Mouse (Mus musculus) WW6 (cell line): Measurements from ENCODE around the gene Thbd.

ENCODE experiments used
- DNase-seq: peaks from one replicate; pipeline ENCODE4 v3.0.0-alpha.2; 2013; ENCODE audit warnings: low read depth, low spot score

Gene Thbd

DNA sequence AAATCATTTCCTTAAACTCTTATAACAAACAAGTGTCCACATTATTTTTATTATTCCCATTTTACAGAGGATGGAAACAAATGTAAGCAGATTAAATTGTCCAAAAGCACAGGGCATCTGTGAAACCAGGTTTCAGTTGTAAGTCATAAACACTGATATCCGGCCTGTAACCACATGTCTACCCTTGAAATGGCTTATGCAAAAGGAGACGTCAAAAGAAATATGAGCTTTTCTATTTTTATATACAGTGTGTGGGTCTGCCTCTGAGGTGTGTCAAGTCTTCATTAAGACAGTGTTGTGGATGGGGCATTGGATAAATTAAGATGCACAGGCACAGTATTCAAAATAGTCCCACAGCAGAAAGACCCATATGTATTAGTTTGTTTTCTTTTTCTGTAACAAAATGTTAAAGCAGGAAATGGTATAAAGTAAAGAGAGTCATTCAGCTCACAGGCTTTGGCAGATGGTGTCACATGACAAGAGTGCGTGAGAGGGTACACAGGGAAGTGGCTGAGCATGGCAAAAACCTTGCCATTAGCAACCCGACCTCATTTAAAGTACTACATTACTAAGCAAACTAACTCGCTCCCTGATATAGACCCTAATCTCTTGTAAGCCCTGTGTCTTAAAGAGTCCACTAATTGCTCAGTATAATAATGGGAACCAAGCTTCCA, 17.9 kb upstream of the Thbd start:
- DNase-seq = no peak

DNA sequence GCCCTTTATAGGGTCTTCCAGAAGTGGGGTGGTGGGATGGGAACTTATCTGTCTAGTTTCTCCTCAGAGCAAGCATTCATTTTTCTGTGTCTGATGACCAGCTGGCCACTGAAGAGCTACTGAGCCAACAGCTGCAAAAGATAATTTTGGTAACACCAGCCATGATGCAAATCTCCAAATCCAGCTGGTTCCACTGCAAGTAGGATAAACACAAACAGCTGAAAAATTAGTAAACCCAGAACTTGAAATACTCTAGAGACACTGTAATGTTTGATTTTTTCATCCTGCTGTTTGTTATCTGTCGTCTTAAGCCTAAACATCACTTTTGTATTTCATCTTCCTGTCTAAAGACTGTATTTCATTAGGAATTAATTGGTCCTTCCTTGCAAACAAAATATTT, 13.7 kb upstream of the Thbd start:
- DNase-seq = no peak

DNA sequence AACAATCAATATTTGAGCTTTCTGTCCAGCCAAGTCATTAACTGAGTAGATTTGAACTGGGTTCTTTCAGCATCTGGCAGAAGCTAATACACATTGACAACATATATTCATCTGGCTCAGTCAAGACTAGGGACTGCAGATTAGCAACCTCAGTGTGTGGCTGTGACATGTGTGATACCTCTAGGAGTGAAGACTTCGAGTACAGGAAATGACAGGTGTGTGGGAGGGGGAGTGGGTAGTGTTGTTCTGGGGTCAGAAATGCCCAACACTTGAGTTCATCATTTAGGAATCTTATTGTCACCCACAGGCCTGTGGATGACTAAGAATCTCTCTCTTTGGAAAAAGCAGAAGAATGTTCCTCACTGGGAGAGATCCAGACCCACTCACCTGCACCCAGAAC, 13.1 kb upstream of the Thbd start:
- DNase-seq = no peak

DNA sequence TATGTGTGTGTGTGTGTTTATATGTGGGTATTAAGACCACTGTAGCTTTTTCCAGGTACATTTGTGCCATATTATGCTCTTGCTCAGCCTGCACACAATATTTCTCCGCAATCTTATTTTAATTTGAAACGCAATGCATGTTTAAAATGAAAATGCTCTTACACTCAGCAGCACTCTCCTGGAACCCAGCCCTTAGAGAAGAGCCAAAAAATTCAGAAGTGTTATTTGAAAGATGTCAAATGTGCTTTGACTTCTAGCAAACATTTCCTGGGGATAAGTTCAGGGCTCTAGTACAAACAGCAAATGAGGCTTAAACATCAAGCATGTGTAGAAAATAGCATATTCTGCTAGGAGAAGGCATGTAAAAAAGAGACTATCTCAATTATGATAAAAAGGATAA, 11.8 kb upstream of the Thbd start:
- no peak for DNase-seq

DNA sequence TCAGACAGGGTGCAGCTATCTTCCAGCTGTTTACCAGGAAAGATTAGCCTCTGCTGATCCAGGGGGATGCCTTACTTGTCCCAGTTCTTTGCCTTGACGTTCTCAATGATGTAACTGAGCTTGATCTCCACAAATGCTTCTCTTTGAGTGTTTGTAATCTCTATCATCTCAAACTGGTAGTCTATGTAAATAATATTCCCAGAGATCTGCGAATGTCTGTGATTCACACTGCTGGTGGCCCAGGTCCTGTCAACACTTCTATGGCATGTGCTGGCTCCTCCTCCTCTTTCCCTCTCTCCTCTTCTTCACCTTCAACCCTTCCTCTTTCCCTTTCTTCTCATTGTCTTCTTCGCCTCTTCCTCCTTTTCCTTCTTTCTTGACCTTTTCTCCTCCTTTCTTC, 11.2 kb upstream of the Thbd start:
- no peak for DNase-seq

DNA sequence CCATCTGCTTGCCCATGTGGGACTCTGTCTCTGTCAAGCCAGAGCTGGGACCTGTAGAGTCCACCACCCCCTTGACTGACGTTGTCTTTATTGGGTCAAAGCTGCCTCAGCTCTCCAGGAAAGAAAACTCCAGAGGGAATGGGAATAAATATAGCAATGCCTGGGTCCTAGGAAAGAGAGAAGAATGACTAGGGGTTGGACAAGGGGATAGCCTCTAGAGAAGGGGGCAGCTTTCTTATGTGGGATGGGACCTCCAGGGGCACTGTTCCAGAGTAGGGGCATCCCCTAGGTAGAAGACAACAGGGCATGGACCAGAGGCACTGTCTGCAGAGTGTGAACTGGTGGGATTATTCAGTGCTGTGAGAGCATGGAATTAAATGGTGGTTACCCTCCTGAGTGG, 1.8 kb upstream of the Thbd start:
- no peak for DNase-seq

DNA sequence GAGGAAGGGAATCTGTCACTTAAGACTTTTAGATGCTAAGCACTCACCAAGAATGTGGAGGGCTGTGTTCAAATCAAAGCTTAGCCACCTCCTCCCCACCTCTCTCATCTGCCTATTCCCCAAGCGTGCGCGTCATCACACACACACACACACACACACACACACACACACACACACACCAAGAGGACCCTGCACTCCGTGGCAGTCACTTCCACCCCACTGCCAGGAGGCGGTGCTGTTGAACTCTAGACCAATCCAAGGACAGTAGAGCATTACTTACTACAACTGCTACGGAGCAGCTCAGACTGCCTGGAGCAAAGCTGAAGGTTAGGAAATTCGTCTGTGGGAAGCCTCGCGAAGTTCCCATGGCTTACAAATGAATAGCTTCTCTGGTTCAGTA, 1.2 kb upstream of the Thbd start:
- no peak for DNase-seq

DNA sequence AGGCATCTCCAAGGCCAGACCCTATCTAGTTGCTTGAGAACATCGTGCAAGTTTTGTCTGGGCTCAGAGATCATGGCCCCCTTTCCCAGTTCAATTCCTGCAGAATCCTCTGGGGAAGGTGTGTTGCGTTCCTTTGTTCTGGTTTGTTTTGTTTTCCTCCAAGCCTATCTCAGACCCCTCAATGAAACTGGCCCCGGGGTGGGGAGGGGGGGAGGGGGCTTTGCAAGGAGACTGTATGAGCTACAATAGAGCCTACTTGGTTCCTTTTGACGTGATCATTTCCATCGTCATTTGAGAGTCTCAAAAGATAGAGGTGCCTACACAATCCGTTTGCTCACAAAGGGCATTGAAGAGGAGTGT, 753 bp upstream of the Thbd start:
- DNase-seq = no peak

DNA sequence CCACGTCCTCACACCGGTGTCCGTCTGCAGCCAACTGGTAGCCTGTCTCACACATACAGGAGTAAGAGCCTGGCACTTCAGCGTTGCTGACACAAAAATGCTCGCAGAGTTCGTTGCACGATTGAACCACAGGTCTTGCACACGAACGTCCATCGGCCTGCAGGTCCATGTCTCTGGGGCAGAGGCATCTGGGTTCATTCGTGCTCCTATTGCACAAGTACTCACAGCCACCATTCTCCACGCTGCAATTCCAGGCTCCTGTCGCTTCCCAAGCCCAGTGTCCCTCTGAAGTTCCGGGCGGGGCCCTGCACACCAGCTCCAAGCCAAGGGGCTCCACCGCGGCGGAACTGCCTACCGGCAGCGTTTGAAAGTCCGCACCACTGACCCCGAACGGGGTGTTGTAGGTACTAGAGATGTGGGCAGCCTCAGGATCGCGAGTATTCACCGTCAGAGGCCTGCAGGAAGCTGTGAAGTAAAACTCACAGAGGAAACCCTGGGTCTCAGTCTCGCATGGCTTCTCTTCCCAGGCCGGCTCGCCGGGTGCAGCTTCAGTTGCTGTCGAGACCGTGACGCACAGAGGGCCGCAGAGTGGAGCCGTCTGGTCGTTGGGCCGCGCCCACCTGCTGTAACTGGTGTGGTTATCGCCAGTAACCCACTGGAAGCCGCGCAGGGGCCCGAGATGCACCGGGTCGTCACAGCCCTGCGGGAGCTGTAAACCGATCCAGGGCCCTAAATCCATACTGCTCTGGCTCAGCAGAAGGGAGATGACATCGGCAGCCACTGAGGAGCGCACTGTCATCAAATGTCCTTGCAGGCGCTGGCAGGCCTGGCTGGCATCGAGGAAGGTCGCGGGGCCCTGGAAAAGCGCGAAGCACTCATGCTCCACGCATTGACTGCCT, 768 bp downstream of the Thbd start:
- DNase-seq = no peak

DNA sequence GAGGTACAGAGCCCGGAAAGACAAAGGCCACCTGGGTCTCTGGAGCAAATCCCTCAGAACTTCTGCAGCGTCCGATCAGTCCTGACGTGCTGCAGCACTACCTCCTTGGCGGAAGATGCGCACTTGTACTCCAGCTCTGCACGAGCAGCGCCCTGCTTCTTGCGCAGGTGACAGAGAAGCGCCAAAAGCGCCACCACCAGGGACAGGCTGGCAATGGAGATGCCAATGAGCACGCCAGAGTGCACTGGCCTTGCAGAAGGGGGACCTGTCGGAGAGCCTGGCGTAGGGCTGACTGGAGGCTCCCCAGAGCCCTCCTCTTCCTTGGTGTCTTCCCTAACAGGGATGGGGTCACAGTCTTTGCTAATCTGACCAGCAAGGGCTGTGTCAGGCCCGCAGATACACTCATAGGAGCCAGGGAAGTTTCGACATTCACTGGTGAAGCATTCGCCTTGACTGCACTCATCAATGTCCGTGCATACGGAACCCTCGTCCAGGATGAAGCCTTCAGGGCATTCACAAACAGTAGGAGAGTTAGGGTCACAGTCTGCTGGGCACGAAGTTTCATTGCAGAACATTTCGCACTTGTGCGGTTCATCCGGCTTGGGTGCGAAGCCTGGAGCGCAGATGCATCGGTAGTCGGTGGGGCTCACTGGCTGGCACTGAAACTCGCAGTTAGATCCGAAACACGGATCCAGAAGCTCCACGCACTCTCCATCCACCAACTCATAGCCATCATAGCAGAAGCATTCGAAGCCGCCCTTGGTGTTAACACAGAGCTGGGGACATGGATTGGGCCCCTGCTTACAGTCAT, 1.6 kb downstream of the Thbd start:
- no peak for DNase-seq

DNA sequence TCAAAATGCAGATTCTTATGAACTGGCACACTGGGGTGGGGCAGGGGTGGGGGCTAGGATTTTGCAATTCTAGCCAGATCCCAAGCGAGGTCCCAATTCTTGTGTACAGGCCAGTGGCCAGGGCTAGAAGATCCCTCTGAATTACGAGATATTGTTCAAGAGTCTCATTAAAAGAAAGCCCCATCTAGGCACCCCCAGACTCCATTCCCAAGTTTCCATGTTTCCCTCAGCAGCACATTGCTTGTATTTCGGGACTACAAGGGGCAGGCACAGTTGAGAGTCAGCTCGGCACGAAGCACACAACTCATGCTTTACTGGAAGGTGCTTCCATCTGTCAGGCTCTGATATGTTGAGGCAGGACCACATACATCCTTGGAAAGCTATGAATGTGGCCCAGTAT, 3.1 kb downstream of the Thbd start:
- no peak for DNase-seq

DNA sequence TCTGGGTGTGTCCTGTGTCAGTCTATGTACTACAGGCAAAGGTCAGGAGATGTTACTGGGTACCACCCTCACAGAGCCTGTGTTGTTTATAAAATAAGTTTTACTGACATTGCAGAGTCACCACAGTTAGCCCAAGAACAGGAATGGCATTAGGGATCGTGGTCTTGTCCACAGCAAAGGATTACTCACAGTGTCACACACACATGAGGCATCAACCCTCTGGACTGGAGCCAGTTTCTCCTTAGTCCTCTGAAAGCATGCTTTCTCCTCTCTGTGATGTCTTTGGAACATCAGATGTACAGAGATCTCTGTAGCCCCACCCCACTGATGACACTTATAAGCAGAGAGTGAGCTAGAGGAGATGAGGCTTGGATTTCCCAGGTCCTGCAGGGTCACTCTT, 5.8 kb downstream of the Thbd start:
- DNase-seq = no peak

DNA sequence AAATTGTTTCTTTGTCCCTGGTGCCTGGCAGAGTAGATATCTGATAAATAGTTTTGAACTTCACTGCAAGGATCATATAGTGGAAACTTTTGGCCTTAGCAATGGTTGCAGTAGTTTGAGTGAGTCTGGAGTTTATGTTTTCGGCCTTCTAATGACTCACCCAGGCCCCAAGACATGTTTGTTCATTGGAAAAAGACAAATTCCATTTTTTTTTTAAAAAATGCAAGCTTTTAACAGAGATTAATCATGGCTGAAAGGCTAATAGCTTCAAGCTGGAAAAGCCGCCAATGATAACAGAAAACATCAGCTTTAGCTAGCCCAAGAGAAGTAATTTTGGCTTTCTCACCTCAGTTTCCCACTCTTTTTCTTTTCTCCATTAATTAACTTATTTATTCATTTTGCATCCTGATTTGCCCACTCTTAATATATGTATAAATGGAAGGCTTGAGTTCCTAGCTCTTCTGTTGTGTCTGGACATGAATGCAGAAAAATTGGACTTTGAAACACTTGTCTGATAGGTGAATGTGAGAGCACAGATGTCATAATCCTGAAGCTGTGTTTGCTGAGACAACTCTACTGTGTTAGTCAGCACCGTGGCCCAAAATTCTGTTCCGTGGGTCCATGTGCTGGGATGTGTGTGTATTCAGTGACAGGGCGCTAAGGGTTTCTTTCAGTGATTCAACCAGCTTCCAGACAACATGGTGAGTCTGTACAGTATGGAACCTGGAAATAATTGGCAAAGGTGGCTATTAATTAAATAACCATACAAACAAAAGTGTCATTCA, 8.9 kb downstream of the Thbd start:
- DNase-seq = no peak

DNA sequence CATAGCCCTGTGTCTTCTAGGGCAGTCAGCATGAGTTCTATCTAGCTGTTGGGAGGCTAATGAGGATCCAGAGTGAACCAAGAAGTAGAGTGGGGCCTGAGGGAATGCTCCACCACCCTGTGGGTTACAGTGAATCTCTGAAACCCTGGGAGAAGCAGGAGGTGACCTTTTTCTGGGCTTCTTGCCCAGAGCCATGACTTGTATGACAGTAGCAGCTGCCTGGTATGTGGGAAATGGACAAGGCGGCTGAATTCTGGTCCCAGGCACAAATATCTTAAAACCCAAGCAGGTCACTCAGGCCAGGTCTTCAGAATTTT, 10.2 kb downstream of the Thbd start:
- no peak for DNase-seq

DNA sequence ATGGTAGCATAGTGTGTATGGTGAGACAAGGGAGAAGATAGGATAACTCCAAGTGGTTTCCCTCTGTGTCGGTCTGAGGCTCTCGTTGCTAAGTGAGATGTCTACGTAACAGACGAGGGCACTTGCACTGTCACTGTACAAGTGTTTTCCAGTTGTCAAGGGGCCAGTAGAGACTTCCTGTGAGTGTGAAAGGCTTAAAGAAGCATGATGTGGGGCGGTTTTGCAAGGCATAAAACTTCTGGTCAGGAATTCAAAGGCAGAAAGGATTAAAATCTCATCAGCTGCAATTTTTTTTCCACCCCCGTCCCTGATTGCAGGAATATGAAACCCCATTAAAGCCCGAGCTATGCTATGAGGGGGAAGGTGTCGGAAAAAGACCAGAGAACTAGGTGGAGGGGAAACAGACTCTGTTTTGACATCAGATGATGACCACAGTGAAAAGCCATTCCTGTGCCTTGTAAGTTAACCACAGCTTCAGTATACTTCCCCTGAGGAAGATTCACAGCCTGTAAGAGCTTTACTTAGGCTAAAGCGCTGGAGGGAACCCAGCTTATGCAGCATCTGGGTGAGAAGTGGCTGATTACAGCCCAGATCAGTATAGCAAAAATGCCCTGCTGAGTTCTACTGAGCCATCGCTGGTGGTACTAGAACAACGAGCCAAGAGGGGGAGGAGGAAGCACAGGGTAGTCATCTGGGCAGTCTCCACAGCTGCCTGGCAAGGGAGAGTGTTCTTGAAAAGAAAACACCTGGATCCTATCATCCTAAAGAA, 10.8 kb downstream of the Thbd start:
- DNase-seq = no peak

DNA sequence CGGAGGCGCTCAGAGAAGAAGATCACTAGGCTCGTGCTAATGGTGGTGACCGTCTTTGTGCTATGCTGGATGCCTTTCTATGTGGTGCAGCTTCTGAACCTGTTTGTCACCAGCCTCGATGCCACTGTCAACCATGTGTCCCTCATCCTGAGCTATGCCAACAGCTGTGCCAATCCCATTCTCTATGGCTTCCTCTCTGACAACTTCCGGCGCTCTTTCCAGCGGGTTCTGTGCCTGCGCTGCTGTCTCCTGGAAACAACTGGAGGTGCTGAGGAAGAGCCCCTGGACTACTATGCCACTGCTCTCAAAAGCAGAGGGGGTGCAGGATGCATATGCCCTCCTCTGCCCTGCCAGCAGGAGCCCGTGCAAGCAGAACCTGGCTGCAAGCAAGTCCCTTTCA, 11.8 kb downstream of the Thbd start:
- DNase-seq = no peak

DNA sequence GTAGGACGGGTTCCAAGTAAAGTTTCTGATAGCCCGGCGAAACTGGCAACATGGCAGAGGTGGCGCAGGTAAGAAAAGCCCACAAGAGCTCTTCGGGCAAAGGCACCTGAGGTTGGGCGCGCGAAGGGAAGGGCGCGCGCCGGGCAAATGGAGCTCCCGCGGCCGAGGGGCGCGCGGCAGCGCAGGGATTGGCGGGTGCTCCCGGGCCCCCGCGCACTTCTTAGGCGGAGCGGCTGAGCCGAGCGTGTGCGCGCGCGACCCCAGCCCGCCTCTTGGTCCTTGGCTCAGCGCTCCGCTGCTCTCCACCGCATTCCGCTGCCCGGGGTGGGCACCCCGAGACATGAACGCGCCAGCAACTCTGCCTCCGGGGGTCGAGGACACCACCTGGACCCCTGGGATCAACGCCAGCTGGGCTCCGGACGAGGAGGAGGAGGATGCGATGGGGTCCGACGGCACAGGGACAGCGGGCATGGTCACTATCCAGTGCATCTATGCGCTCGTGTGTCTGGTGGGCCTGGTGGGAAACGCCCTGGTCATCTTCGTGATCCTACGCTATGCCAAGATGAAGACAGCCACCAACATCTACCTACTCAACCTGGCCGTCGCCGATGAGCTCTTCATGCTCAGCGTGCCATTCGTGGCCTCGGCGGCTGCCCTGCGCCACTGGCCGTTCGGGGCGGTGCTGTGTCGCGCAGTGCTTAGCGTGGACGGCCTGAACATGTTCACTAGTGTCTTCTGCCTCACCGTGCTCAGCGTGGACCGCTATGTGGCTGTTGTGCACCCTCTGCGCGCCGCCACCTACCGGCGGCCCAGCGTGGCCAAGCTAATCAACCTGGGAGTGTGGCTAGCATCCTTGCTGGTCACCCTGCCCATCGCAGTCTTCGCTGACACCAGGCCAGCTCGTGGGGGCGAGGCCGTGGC, 12.6 kb downstream of the Thbd start, which contains the start of gene Sstr4:
Gene Sstr4, plus strand, starts transcription at position 214 of the 921 bp plus-strand sequence.
- no peak for DNase-seq

DNA sequence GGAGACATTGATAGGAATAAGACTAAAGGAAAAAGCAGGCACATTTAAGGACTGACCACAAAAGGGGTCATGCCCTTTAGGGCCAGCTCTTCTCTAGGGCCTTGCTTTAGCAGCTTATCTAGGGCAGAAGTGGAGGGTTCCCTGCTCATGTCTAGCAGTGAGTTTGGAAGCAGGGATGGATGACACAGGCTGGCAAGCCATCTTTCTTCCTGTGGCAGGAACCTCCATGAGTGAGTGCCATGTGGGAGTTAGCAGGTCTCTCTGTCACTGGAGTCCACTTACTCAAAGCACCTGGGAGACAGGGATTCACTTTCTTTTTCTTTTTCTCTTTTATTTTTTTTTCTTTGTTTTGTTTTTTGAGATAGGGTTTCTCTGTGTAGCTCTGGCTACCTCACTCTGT, 14.1 kb downstream of the Thbd start:
- DNase-seq = no peak

DNA sequence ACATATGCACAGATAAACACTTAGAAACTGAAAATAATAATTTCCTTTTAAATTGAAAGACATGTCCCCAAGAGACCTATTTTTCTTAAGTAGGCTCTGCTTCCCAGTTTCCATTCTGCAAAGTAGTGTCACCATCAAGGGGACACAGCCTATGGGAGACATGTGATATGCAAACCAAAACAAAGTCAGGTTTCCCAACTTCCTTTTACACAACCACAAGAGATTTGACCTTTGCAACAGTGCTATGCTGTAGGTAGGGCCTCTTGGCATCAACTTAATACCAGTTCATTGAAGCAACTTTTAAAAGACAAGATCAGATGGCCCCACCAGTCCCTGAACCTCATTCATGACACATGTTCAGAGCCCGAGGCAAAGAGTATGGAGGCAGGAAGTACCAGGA, 14.8 kb downstream of the Thbd start:
- no peak for DNase-seq
